Mouse (Mus musculus) urinary bladder, postnatal 25 days (tissue): ENCODE data around the gene Srarp.

Source experiments
- DNase-seq: peaks from one replicate; pipeline ENCODE4 v3.0.0; 2022; ENCODE audit warnings: low spot score

Srarp gene

DNA sequence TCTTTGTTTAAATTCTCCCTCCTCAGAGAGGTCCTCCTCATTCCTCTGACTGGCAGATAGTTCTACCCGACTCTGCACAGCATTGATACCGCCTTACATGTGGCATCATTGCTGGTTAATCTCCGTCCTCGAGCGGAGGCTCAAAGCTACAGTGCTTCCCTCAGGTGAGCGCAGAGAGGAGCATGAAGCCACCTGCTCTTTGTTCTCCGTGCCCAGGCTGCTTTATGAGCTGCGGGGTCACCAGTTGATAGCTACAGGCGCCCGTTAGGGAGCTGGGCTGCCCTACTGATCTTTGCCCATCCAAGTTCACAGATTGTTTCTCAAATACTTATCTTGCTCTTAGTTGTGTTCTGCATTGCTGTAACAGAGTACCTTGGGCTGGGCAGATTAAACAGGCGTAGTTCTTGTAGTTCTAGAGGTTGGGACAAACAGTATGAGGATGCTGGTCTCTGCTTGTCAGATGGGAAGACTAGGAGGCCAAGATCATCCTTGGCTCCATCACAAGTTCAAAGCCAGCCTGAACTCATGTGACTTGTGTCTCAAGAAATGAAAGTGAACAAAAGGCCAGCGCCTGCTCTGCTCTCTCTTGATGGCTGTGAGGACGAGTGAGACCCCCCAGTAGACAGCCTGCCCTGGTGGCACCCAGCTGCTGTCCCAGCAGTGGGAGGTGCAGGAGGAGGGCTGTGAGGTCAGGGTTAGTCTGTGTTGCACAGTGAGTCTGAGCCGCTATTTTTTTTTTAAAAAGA is 20.5 kb upstream of the Srarp start:
- no peak for DNase-seq

GRCm38 (mm10) chr4:141455526-141455925 is 19.6 kb upstream of the Srarp start:
- no peak for DNase-seq

DNA sequence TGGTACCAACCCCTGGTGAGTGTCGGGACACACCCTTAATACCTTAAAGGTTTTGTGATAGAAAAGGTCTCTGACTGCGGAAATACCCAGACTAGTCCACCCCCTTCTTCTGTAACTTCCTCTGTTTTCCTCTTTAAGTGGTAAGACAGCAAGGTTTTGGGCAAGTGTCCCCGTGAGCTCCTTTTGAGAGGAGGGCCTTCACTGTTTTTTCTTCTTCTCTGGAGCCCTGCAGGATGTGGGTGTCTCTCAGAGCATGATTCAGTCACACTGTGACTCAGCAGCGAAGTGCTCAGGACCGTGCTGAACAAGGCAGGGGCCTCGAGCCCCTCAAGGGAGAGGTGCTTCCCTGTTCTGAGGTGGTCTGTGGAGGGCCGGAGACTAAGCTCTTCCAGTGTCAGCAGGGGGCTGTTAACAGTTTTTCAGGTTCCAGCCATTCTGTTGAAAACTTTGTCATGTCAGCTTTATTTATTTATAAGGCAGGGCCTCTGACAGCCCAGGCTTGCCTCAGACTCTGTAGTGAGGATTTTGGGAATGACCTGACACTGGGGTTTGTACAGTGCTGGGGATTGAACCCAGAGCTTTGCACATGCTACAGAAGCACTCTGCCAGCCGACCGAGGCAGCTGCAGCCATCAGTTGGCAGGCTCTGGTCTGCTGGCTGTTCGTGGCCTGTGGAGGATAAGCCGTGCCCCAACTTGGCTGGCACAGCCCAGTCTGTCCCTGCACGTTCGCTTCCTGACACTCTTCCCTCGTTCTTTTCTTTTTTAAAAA is 18.9 kb upstream of the Srarp start:
- DNase-seq: no peak

DNA sequence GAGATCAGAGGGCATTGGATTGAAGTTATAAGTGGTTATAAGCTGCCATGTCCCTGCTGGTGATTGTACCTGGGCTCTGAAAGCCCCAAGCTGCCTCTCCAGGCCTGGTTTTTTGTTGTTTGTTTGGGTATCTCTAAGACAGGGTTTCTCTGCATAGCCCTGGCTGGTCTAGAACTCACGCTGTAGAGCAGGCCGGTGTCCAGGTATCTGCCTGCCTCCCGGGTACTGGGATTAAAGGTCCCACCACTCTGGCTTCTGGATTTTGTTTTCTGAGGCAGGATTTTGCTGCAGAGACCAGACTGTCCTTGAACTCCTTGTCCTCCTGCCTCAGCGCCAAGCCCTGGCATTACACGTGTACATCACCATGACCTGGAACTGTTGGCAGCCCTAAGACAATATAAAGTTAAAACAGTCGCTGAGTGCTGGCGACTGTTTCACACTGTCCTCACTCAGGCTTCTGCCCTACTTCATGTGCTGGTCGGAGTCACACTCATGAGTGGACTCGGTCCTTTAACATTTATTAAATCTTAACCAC is 16.1 kb upstream of the Srarp start:
- DNase-seq: no peak

DNA sequence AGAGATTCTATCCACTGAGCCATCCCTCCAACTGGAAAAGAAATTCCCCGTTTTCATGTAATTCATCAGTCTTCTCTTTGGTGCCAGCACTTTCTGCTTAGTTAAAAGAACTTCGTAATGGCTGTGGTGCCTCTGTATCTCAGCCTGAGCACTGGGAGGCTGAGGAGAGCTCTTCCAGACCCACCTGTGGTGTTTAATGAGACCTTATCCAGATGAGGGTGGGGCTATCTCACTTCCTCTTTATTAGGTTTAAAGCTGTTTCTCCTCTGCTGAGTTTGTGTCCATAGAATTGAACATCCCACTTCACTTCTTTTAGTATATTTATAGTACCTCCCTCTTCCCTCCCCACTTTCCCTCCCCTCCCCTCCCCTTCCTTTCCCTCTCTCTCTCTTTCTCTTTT is 15.3 kb upstream of the Srarp start:
- no peak for DNase-seq

DNA sequence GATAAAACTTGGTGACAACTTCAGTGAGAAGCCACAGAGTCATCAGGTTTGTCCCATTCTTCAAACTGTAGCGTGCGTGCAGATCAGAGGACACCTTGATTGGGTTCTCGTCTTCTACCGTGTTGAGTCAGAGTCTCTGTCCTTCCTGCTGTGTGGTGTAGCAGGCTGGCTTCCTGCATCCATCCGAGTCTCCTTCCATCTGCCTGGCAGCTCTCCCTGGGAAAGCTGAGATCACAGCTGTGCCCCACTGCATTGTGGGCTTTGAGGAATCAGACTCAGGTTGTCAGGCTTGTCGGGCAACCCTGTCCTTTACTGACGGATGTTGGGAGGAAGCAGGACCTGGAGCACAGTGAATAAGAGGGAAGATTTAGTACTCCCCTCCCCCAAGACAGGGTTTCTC is 10.3 kb upstream of the Srarp start:
- DNase-seq: no peak

DNA sequence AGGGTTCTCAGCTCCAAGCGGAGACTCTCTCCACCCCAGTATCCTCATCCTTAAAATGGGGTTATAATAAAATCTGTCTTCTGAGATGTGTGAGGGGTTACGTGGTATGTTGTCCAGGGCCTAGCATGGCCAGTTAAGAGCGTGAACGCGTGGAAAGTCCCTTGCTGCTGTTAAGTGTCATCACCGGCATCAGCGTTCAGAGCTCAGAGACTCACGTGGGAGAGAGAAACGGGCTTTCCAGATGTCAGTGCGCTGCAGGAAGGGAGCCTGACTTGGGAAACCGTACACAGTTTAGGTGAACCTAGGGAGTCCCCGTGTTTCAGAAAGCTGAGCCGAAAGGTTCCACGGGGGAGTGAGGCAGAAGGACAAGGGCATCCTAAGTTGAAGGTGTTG is 9.4 kb upstream of the Srarp start:
- DNase-seq: no peak

DNA sequence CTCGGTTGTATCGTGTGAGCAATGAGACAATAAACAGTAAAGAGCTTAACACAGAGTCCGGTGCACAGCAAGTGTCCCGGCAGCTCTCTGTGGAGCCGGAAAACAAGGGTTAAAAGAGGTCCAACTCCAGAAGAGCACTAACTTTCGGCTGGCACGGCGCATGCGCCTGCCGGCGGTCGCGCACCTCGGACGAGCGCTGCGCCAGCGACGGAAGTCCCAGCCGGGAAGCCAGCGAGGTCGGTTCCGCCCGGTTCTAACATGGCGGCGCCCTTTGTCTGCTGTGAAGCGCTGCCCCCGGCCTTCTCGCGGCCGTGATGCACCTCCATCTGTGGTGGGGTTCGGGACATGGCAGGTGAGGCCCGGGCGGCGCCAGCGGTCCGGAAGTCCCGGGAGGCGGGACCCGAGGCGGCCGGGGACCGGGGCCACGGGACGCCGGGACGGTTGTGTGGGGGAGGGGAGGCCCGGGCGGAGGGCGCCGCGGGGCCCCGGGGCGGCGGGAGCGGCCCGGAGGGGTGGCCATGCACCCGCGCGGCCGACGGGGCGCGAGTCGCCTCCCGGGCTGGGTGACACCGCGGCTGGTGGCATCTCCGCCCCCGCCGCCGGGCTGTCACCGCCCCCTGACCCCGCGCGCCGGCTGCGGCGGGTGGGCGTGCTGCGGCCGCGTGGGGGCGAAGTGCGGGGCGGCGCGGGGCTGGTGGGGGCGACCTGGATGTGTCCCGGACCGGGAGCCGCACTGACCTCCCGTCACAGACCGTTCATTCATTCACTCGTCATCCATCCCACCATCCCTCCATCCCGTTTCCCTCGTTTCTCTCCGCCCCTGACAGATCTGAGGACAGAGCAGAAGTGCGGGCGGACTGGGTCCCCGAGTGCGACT is 8.8 kb upstream of the Srarp start, which contains the start of gene Zbtb17:
Gene Zbtb17, plus strand, starts transcription at position 204 of the 877 bp plus-strand sequence.
- DNase-seq: peak; percentile 87

DNA sequence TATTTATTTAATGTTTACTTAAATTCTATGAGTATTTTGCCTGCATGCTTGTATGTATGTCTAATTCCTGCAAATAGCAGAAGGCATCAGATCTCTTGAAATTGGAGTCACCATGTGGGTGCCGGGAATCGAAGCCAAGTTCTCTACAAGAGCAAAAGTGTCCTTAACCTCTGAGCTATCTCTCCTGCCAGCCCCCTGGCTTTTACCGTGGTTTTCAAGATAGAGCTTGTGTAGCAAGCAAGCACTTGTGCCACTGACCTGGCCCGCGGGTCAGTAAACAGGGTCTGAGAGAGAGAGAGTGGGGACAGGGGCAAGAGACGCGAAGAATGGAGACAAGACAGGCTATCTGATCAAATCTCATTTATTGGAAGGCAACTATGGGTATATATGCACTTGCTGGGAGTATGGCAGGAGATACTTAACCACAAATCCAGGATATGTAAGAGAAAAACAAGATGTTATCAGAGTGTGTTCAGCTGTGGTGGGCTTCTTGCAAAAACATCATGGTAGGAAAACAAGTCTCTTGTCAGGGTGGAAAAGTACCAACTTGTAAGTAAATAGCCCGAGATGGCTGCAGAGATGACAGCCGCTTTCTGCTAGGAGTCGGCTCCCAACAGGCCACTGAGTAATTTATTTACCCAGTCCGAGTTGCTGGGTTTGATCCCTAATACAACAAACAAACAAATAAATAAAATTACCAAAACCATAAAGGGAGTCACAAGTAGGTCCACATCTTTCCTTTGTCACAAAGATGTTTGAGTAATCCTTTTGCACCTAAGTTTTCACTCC is 7.9 kb upstream of the Srarp start:
- DNase-seq: no peak

- DNase-seq: no peak
Measured at GRCm38 (mm10) chr4:141440877-141441276, 5.0 kb upstream of the Srarp start.

GRCm38 (mm10) chr4:141439083-141439803 is 3.3 kb upstream of the Srarp start:
- DNase-seq: no peak

- DNase-seq: no peak
Measured at GRCm38 (mm10) chr4:141433191-141433590, 2.7 kb downstream of the Srarp start.

GRCm38 (mm10) chr4:141432666-141433065 is 3.2 kb downstream of the Srarp start:
- DNase-seq: no peak

DNA sequence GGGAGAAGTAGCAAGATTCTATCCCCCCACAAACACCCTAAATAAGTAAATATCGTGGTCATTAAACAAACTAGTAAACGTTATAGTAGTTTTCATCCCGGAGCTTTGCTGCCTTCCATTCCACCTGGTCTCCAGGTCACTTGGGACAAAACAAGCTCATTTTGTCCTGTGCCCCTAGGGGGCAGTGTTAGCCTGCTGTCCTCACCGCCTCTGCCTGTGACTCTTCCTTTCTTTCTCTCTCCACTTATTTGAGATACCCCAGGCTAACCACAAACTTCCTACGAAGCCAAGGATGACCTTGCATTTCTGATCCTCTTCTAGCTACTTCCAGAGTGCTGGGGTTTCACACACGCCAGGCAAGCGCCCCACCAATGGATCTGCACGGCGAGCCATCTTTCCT is 4.9 kb downstream of the Srarp start:
- DNase-seq: peak; percentile 79

DNA sequence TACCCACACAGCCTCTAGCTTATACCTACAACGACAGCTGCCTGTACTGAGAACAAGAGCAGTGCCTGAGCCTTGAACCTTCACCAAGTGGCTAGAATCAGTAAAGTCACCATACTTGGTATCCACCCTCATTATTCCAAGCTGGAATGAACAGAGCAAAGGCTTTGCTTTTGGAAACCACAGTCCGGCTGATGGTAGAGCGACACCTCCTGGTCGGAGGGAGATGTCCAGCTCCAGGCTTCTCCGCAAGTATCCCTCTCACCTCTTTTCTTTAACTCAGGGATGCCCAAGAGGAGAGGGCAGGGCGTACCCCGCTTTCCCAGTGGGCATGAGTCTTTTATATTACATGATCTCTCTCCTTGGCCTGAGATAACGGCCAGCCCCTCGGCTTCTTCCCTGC is 6.1 kb downstream of the Srarp start:
- no peak for DNase-seq

GRCm38 (mm10) chr4:141429381-141429780 is 6.5 kb downstream of the Srarp start:
- no peak for DNase-seq

DNA sequence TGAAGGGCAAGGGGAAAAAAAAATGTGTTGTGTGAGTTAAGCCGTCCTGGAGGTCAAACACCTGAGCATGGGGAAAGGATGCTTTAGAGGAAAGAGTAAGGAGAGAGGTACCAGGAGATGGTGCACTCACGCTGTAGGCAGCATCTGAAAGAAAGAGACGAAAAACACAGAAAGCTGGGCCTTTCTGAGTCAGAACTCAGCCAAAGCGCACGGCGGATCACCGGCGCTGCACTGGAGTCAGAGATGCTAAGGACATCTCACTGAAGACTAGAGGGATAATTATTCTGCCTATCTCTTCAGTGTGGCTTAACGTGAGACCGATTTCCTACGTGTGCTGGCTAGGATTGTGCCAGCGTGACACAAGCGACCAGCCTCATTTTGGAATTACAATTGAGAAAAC is 8.0 kb downstream of the Srarp start:
- no peak for DNase-seq

DNA sequence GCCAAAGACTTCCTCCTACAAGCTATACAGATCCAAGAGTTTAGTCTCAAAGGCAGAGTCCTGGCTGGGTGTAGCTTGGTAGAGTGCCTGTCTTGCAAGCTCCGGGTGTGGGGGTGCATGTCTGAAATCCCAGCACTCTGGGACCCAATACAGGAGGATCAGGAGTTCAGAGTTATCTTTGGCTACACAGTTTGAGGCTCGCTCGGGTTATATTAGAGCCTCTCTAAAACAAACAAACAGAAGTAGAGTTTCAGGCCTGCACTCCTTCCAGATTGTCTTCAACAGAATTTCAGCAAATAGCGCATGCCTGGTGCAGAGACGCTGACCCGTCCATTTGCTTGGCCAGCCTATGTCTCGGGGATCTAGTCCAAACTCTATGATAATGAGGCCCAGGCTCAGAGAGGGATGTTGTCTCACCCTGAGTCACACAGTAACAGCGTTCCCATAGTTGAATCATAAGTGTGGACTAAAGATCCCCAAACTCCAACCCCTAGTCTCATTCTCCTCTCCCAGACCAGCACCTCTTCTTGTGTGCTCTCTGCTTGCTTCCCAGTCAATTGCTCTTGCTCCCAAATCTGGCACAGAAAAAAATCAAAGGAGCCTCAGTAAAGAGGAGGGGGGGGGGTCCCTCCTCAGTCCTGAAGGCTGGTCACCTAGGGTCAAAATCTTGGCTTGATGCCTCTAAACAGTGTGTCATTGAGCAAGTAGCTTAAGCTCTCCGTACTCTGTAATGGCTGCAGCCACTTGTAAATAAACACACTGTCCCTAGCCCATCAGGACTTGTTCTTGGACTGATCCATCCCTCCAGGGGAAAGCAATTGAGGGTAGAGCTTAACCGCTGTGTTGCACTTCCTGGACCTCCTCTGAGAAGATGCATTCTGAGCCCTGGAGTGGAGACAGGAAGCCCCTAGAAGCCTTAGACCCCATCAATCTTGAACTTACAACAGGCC is 8.8 kb downstream of the Srarp start:
- no peak for DNase-seq
